Mouse (Mus musculus) spleen, postnatal 10 days (tissue): ENCODE data around the gene Ccdc54.

Experiments used
- DNase-seq, 2 experiments: peaks; one replicate each; pipeline ENCODE4 v3.0.0; 2021 to 2022; ENCODE audit warnings: low spot score in 2 of 2

Ccdc54 gene

GRCm38 (mm10) chr16:50591054-50591453 lies at the start of gene Ccdc54:
Gene Ccdc54 (minus strand): TSS chr16:50591154.
- no peak for DNase-seq

DNA sequence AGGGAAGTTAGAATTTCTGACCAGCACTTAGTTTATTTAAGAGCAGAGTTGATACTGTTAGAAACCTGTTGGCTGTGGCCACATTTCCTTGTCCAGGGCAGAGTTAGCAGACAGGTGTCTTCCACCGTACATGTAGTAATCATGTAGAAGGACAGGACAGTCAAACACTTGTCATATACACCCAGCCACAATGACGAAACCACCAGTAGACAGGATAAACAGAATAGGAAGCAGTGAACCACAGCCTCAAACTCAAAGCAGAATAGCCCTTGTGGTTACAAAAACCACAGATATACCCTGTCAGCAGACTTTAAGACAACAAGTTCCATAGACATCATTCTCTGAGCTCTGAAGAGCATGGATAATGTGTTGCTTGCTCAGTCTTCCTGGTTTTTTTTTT lies 41.6 kb upstream of the Ccdc54 start:
- no peak for DNase-seq

DNA sequence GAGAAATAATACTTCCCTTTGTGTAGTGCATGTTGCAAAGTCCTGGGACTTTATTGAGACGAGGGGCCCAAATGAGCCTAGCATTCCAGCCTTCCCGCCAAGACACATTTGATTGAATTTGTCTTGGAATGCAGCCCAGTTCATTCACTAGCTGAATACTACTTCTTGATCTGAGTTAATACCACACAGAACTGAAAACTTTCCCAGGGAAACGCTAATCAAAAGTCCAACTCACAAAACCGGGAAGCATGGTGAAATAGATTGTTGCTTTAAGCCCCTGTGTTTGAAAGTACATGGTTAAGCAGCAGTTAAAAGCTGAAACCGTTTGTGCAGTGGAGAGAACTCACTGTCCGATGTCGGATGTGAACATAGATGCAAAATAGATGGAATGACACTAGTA lies 24.6 kb upstream of the Ccdc54 start:
- DNase-seq, result no peak

GRCm38 (mm10) chr16:50612944-50613343 lies 22.0 kb upstream of the Ccdc54 start:
- DNase-seq, result no peak

DNA sequence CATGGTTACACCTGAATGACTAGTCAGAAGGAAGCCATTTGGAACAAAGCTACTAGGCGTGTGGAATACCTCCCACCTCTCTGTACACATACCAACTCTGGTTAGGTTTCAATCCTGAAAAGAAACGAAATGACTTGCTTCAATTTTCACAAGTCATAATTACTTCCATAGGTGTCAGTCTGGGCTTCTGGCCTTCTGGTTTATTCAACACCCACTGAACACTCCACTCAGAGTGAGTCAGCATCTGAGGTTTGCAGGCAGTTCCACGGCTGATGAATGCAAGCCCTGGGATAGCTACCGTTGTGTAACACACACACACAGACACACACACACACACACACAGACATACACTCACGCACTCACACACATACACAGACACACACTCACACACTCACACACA lies 19.6 kb upstream of the Ccdc54 start:
- no peak for DNase-seq

DNA sequence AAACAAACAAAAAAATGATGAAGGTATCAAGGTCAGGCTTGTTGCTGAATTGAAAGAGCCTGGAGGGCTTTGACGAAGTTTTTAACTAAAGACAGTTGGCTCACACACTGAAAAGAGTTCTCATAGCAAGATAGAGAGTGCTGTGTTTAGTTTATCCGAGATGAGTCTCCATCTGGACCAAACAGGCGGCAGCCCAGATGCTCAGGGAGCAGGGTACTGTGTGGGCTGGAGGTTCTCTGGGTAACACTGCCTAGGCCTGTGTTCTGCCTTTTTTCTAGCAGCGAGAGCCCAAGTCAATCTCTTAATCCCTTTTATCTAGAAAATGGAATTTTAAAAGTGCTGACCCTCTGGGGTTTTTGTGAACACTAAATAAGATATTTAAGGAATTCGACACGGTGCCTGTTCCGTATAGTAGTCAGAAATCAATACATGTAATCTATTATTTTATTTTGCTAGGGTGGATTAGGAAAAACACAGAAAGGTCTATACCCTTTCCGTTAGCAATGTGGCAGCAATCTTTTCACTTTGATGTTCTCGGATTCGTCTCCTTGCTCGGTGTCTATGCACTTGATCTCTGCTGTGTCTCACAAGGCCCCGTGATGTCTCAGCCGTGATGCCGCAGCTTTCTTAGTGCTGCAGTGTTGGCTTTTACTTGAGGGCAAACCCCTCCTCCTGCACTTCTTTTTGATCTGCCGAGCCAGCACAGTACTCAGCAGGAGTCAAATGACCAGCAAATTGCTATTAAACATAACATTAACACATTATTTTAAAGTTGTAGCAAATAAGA lies 17.0 kb upstream of the Ccdc54 start:
- no peak for DNase-seq

GRCm38 (mm10) chr16:50604826-50605225 lies 13.9 kb upstream of the Ccdc54 start:
- DNase-seq, result no peak

- DNase-seq, result no peak
These were observed 11.0 kb upstream of the Ccdc54 start for GRCm38 (mm10) chr16:50601947-50602346.

GRCm38 (mm10) chr16:50600665-50601064 lies 9.7 kb upstream of the Ccdc54 start:
- DNase-seq, result no peak

DNA sequence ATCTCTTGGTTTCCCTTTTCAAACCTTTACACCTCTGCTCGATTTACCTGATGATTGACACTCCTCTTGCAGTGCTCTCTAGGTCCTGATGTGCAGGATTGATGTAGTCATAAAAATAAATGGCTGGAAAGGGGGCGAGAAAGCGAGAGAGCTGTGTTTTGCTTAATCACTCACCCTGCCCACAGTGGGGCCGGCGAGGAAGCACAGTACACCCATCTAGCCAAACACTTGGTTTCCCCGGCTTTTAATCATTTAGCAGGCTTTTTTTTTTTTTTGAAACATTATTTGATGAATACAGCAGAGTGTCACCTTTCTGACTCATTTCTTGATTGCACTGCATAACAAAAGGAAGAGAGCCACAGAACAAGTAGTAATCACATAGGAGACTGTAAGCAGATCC lies 5.7 kb upstream of the Ccdc54 start:
- DNase-seq, result no peak

- DNase-seq, result no peak
These were observed 5.2 kb upstream of the Ccdc54 start for GRCm38 (mm10) chr16:50596171-50596570.

GRCm38 (mm10) chr16:50594876-50595275 lies 3.9 kb upstream of the Ccdc54 start:
- DNase-seq, result no peak

- no peak for DNase-seq
These were observed 2.4 kb upstream of the Ccdc54 start for GRCm38 (mm10) chr16:50593361-50593760.

- no peak for DNase-seq
These were observed 1.3 kb downstream of the Ccdc54 start for GRCm38 (mm10) chr16:50589574-50590151.

DNA sequence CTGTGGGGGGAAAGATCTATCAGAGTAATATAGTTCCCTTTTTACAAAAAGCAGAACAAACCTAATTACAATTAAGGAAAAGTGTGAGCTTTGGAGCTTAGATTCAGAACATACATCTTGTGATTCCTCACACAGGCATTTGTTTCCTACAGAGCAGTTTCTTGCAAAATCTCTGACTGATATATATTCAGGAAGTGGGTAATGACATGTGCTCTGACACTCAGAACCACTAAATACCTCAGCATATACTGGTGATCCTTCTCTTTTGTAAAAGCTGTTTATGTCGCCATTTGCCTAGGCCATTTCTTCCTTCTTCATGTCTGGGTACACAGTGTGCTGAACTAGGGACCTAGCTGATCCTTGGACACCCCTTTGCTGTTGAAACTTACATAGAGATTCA lies 2.8 kb downstream of the Ccdc54 start:
- DNase-seq, result no peak

- no peak for DNase-seq
These were observed 3.8 kb downstream of the Ccdc54 start for GRCm38 (mm10) chr16:50587139-50587538.

GRCm38 (mm10) chr16:50578361-50578760 lies 12.6 kb downstream of the Ccdc54 start:
- no peak for DNase-seq

DNA sequence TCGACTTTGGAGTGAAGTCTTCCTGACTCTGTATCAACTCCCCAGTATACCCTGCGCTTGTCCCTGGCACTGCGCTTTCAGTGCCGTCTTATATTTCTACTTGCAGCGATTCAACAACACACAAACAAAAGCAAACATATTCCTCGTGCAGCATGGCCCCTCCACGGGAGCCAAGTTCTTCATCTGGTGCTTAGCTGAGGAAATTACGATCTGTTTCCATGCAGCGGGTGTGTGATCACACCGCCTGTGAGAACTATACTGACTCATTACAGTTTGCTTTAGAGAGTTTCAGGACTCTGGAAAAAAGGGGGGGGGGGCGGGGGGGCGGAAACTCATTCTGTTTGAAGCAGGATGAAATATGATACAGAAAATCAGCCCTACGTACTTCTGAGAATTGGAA lies 18.4 kb downstream of the Ccdc54 start:
- no peak for DNase-seq

DNA sequence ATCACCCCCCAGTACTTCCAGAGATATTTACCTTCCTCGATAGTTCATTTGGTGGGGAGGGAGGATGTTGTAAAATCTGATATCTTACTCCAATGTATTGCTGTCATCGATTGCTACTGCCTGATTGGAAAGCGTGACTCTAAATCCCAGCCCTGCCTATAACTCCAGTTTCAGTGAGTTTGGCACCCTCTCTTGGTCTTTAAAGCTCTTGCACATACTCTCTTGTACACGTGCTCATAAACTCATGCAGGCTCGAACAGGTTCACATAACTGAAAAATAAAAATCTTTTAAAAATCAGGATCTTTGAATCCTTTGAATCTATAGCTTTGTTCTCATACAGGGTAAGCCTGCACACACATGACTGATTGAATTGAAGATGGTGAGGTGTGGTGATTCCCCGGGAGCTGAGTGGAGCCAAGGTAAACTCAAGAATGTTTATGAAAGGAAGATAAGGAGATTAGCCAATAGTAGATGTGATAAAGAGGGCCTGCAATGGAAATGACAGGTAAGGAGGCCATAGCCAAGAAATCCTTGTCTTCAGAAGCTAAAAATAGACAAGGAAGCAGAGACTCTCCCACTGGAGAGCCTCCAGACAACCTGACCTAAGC lies 31.7 kb downstream of the Ccdc54 start:
- no peak for DNase-seq

GRCm38 (mm10) chr16:50553828-50554227 lies 37.1 kb downstream of the Ccdc54 start:
- DNase-seq, result no peak

GRCm38 (mm10) chr16:50551871-50552528 lies 39.0 kb downstream of the Ccdc54 start:
- DNase-seq, result peak in 1 of 2 experiments; percentile 16

- no peak for DNase-seq
These were observed 40.0 kb downstream of the Ccdc54 start for GRCm38 (mm10) chr16:50550927-50551326.
